In the genomic region with DNA sequence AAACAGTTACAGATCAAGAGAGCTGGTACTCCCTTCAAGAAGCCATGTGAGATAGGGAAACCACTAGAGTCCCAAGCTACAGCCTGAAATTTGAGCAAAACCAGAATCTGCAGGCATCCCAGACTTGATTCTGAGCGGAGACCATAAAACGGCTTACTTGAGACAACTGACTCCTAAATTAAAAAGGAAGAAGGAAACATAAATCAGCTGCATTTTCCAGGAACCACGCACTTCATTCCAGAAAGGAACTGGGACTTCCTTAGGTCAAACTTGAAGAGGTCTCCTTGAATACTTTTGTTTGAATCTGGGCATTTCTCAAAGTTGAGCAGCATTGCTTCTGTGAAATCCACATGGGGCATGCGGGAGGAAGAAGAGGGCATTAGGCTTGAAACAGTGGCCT, we compare ENCODE assay signal across 32 mouse cellular contexts. TPM values are rescaled to one million over a fixed set of nuclear protein-coding genes. Genes with fewer than 3 reads are reported as not detected.
A peak's percentile ranks its signal among the peaks of the same experiment; 100 is the strongest.
DNase-seq lines count a peak whose midpoint lies in the region; ATAC-seq lines count a peak whose summit lies in the region.
"Had no signal": no experiment of that assay in that cellular context is flagged by ENCODE, and none has a peak within 500 bp of the region (broad histone marks: within the 10 kb centered on the region; RNA-seq: fewer than 3 reads in every experiment).

No protein-coding gene starts in this region.

- H3K4me3 ChIP-seq in kidney, embryonic 15.5 days (replicated peaks) = no peak overlapping the region
- H3K4me3 ChIP-seq: embryonic facial prominence, embryonic 12.5 days; gastrocnemius, adult 2 months; heart, embryonic 12.5 days; hindbrain, embryonic 15.5 days; liver, embryonic 15.5 days; midbrain, embryonic 12.5 days; myocyte; neural tube, embryonic 12.5 days had no signal

- no peaks in the 10 kb centered on the region for H3K27me3 ChIP-seq in kidney, embryonic 15.5 days
- H3K27me3 ChIP-seq: embryonic facial prominence, embryonic 12.5 days; heart, embryonic 12.5 days; hindbrain, embryonic 15.5 days; liver, embryonic 15.5 days; midbrain, embryonic 12.5 days; neural tube, embryonic 12.5 days had no signal

- 25% methylated on average over 4 of the region's 4 CpGs for WGBS in kidney, embryonic 15.5 days

- intact Hi-C loops in left cerebral cortex, postnatal 25 days (cut with DNase I) = no loop called here

- H3K9me3 ChIP-seq in kidney, embryonic 15.5 days (replicated peaks) = no peaks in the 10 kb centered on the region
- H3K9me3 ChIP-seq: embryonic facial prominence, embryonic 12.5 days; heart, embryonic 12.5 days; hindbrain, embryonic 15.5 days; liver, embryonic 15.5 days; midbrain, embryonic 12.5 days; neural tube, embryonic 12.5 days had no signal

- H3K4me2 ChIP-seq in kidney, embryonic 15.5 days = no peak overlapping the region
- H3K4me2 ChIP-seq: embryonic facial prominence, embryonic 12.5 days; heart, embryonic 12.5 days; hindbrain, embryonic 15.5 days; liver, embryonic 15.5 days; lung, embryonic 14.5 days; midbrain, embryonic 12.5 days; neural tube, embryonic 12.5 days had no signal

- H3K9ac ChIP-seq in kidney, embryonic 15.5 days = no peak overlapping the region
- H3K9ac ChIP-seq: embryonic facial prominence, embryonic 12.5 days; heart, embryonic 12.5 days; hindbrain, embryonic 15.5 days; liver, embryonic 15.5 days; lung, embryonic 14.5 days; midbrain, embryonic 12.5 days; neural tube, embryonic 12.5 days had no signal

- DNase-seq in embryo, embryonic 11 days = peak; percentile 18
- DNase-seq in embryo, embryonic 10.5 days (ENCODE audit: low spot score) = no peak
- peak; percentile 19 to 49 for DNase-seq in kidney, postnatal 36 days
- DNase-seq in left cerebral cortex, postnatal 25 days (ENCODE audit: low spot score in 2 of 2) = no peak
- no peak for DNase-seq in thymus, postnatal 10 days (ENCODE audit: low spot score in 2 of 2)
- DNase-seq in thymus, postnatal 4 days = no peak
- DNase-seq in frontal cortex, adult 2 months (ENCODE audit: extremely low spot score in 1 of 2, low spot score in 1 of 2) = no peak
- DNase-seq: adrenal gland, adult 8-10 months; cerebellum, adult 8-10 months; cerebellum, postnatal 25 days; gastrocnemius, adult 2 months; gastrocnemius, postnatal 36 days; heart, adult 18-20 months; heart, postnatal 4 days; layer of hippocampus, postnatal 36 days; liver; lung, embryonic 14.5 days; lung, postnatal 14 days; right cerebral cortex, postnatal 4 days; thymus, adult 2 months had no signal

- 0 out of 2 replicates have a peak, but pooled peaks have one; percentile 43 for ATAC-seq in kidney, embryonic 15.5 days (replicated peaks; ENCODE audit: low FRiP score)
- ATAC-seq: forebrain, embryonic 14.5 days had no signal

- H3K36me3 ChIP-seq in kidney, embryonic 15.5 days = no peaks in the 10 kb centered on the region
- H3K36me3 ChIP-seq: embryonic facial prominence, embryonic 12.5 days; G1E; heart, embryonic 12.5 days; hindbrain, embryonic 15.5 days; liver, embryonic 15.5 days; midbrain, embryonic 12.5 days; neural tube, embryonic 12.5 days had no signal

- H3K27ac ChIP-seq in kidney, embryonic 15.5 days = peak overlapping the region; percentile 60; the same call in 1 of the 2 replicates
- H3K27ac ChIP-seq: embryonic facial prominence, embryonic 12.5 days; gastrocnemius, adult 2 months; hindbrain, embryonic 15.5 days; liver, embryonic 15.5 days; midbrain, embryonic 12.5 days; neural tube, embryonic 12.5 days; stomach, postnatal 0 days had no signal

- peaks cover 6% of the 10 kb centered on the region; the same call in 1 of the 2 replicates for H3K4me1 ChIP-seq in kidney, embryonic 15.5 days
- H3K4me1 ChIP-seq: embryonic facial prominence, embryonic 12.5 days; hindbrain, embryonic 15.5 days; liver, embryonic 15.5 days; midbrain, embryonic 12.5 days; neural tube, embryonic 12.5 days had no signal

RNA-seq across cellular contexts. Expression of gene Dkk2, which starts 55.9 kb away (rescaled TPM):
- polyA plus RNA-seq in kidney, embryonic 15.5 days (2015; fragmentation: Nextera tagmentation; extraction: Ambion mirVana) = 12.0 and 14.4 TPM in 2 replicates
- total RNA-seq in left cerebral cortex, postnatal 25 days (2021) = 1 to 10 TPM in 1 of 2 experiments, under 1 TPM in 1; 0.73 to 1.1 TPM
- 0.59 and 0.70 TPM in 2 replicates for polyA plus RNA-seq in frontal cortex, adult 2 months (2012; rRNA removed)
- total RNA-seq: megakaryocyte progenitor cell, adult 5-6 weeks had no signal
- polyA plus RNA-seq: G1E had no signal

Comparison
In these comparisons a context has a peak if more than half of its experiments do, and no peak if none do; other contexts are left out.
1. DNase-seq: peak in embryo, embryonic 11 days (single experiment) and kidney, postnatal 36 days (2 of 2); none in embryo, embryonic 10.5 days (single experiment), left cerebral cortex, postnatal 25 days (0 of 2), thymus, postnatal 10 days (0 of 2), thymus, postnatal 4 days (single experiment) and frontal cortex, adult 2 months (0 of 2).